Mouse (Mus musculus) neural tube, embryonic 13.5 days (tissue): ENCODE data around the gene Hnrnpd. TPM values are rescaled to one million over a fixed set of nuclear protein-coding genes. Genes with fewer than 3 reads are reported as not detected.

ENCODE experiments used
- ATAC-seq: fragments of 200-750 bp; cut with Nextera tagmentation; 2 replicates; pipeline ENCODE4 v1.8.0; 2017; ENCODE audit warnings: low read depth, mild to moderate bottlenecking, moderate TSS enrichment, moderate library complexity
- H3K27ac ChIP-seq: fragments of 300-500 bp; sonication (generic); replicated peaks from 2 replicates; pipeline ENCODE4 v1.5.1; 2015; ENCODE audit warnings: moderate library complexity, mild to moderate bottlenecking, inconsistent platforms
- H3K27me3 ChIP-seq: fragments of 300-500 bp; sonication (generic); 2 replicates; pipeline ENCODE4 v1.6.1; 2015; ENCODE audit warnings: mild to moderate bottlenecking, inconsistent platforms
- H3K36me3 ChIP-seq: fragments of 300-500 bp; sonication (generic); 2 replicates; pipeline ENCODE4 v1.6.1; 2015; ENCODE audit warnings: mild to moderate bottlenecking, inconsistent platforms
- H3K4me1 ChIP-seq: fragments of 300-500 bp; sonication (generic); replicated peaks from 2 replicates; pipeline ENCODE4 v1.6.1; 2015; ENCODE audit warnings: inconsistent platforms
- H3K4me2 ChIP-seq: fragments of 300-500 bp; sonication (generic); 2 replicates; pipeline ENCODE4 v1.6.1; 2015; ENCODE audit warnings: inconsistent platforms, mild to moderate bottlenecking, moderate library complexity
- H3K4me3 ChIP-seq: fragments of 300-500 bp; sonication (generic); 2 replicates; pipeline ENCODE4 v1.5.1; 2015; ENCODE audit warnings: mild to moderate bottlenecking, inconsistent platforms
- H3K9ac ChIP-seq: fragments of 300-500 bp; sonication (generic); 2 replicates; pipeline ENCODE4 v1.6.1; 2015; ENCODE audit warnings: moderate library complexity, mild to moderate bottlenecking, inconsistent platforms
- H3K9me3 ChIP-seq: fragments of 300-500 bp; sonication (generic); 2 replicates; pipeline ENCODE4 v1.6.1; 2016; ENCODE audit warnings: inconsistent platforms
- WGBS: fragments of 180-500 bp; shearing (Covaris S2); methylation state at CpG from one replicate; pipeline ENCODE4 v1.1.7; 2015; 5-methylcytosine and 5-hydroxymethylcytosine counted together
- polyA plus RNA-seq: library from polyadenylated mRNA; unstranded; fragments of >200 nt; fragmentation: Nextera tagmentation; extraction: Ambion mirVana; gene quantifications from 2 replicates; pipeline ENCODE4 v1.2.1, GENCODE M21; 2015

Gene Hnrnpd
- 202 and 252 TPM in 2 replicates for polyA plus RNA-seq

DNA sequence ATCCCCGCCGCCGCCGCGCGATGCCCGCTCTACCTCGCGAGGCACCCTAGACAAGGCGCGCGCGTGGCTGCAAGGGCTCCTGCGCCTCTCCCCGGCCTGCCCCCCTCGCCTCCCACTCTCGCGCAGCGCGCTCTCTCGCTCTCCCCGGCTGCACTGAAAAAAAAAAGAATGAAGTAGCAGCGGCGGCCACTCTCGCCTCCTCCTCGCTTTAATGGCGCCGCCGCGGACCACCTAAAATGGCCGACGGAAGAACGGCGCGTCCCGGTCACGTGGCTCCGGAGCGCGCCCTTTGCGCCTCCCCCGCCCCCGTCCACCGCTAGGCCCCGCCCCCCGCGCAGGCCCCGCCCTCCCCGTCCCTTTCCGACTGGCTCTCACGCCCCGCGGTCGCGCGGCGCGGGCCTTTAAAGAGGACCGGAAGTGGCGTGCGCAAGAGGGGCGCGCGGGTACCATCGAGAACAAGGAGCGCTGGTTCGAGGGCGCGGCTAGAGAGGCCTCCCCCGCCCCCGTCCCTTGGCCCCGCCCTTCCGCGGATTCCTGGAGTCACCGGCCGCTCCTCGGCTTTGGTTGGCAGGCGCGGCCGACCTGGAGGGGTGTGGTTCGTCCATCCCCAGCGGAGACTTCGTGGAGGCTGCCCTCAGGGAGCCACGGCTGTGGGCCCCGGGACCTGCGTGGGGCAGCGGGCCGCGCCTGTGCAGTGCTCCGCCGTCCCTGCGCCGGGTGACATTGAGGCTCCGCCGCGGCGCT lies at the start of gene Hnrnpd, which contains the start of gene 4930524J08Rik:
Hnrnpd (minus strand) TSS at position 240 of the 744 bp plus-strand sequence.
4930524J08Rik (plus strand) TSS at position 363 of the 744 bp plus-strand sequence.
- H3K4me1 ChIP-seq = peaks cover 41% of the 10 kb centered on the region
- H3K36me3 ChIP-seq = no peaks in the 10 kb centered on the region
- peak within 1 kb of the TSS; percentile 96 for H3K4me2 ChIP-seq
- H3K27me3 ChIP-seq = no peaks in the 10 kb centered on the region
- peak; percentile 97 for ATAC-seq
- H3K9ac ChIP-seq = peak within 1 kb of the TSS; percentile 96
- under 1% methylated on average over 79 of the region's 97 CpGs for WGBS
- peak within 1 kb of the TSS; percentile 91 for H3K4me3 ChIP-seq
- H3K27ac ChIP-seq = peak within 1 kb of the TSS; percentile 99
- H3K9me3 ChIP-seq = no peaks in the 10 kb centered on the region

DNA sequence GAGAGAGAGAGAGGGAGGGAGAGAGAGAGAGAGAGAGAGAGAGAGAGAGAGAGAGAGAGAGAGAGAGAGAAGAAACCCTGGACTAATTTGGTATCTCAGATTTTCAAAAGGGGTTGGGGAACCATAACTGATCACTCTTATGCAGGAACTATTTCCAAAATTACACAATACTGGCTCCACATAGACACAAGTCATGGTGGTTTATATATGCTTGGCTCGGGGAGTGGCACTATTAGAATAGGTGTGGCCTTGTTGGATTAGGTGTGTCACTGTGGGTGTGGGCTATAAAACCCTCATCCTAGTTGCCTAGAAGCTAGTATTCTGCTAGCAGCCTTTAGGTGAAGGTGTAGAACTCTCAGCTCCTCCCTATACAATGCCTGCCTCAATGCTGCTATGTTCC lies 46.1 kb upstream of the Hnrnpd start:
- Histone ChIP-seq H3K4me2 (no peak overlapping the region), H3K36me3 (no peaks in the 10 kb centered on the region), H3K27ac (no peak overlapping the region), H3K9ac (no peak overlapping the region), H3K9me3 (no peaks in the 10 kb centered on the region), H3K4me3 (no peak overlapping the region), H3K27me3 (no peaks in the 10 kb centered on the region), H3K4me1 (no peaks in the 10 kb centered on the region)
- ATAC-seq = no peak
- 77% methylated on average over 1 of the region's 1 CpGs for WGBS

DNA sequence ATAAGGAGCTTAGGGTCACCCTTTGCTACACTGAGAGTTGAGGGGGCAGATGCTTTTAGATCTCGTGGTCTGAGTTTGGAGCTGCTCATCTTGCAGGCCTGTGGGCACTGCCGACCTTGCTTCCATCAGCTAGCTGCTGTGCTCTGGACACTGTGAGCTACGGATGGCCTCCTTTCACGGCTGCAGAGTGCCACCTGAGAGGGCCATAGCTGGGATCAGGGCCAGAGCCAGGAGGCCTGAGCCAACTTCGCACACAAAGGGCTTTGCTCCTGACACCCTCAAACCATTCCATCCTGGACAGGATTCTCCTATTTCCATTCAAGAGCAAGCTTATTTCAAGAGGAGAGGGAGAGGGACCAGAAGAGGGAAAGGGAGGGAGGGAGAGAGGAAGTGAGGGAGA lies 45.7 kb upstream of the Hnrnpd start:
- H3K4me2 ChIP-seq = no peak overlapping the region
- no peaks in the 10 kb centered on the region for H3K27me3 ChIP-seq
- no peaks in the 10 kb centered on the region for H3K36me3 ChIP-seq
- no peak for ATAC-seq
- H3K4me1 ChIP-seq = no peaks in the 10 kb centered on the region
- no peak overlapping the region for H3K9ac ChIP-seq
- no peak overlapping the region for H3K27ac ChIP-seq
- no peak overlapping the region for H3K4me3 ChIP-seq
- no peaks in the 10 kb centered on the region for H3K9me3 ChIP-seq
- WGBS = 78% methylated on average over 5 of the region's 5 CpGs

DNA sequence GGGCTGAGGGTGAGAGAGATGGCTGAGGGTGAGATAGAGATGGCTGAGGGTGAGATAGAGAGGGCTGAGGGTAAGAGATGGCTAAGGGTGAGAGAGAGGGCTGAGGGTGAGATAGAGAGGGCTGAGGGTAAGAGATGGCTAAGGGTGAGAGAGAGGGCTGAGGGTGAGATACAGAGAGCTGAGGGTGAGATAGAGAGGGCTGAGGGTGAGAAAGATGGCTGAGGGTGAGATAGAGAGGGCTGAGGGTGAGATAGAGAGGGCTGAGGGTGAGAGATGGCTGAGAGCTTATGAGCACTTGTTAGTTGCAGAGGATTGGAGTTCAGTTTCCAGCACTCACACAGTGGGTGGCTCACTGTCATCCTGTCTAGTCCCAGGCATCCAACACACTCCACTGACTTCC lies 41.4 kb upstream of the Hnrnpd start:
- Histone ChIP-seq H3K27me3 (no peaks in the 10 kb centered on the region), H3K9ac (no peak overlapping the region), H3K27ac (no peak overlapping the region), H3K4me2 (no peak overlapping the region), H3K9me3 (no peaks in the 10 kb centered on the region), H3K4me3 (no peak overlapping the region), H3K36me3 (no peaks in the 10 kb centered on the region), H3K4me1 (no peaks in the 10 kb centered on the region)
- ATAC-seq = no peak

DNA sequence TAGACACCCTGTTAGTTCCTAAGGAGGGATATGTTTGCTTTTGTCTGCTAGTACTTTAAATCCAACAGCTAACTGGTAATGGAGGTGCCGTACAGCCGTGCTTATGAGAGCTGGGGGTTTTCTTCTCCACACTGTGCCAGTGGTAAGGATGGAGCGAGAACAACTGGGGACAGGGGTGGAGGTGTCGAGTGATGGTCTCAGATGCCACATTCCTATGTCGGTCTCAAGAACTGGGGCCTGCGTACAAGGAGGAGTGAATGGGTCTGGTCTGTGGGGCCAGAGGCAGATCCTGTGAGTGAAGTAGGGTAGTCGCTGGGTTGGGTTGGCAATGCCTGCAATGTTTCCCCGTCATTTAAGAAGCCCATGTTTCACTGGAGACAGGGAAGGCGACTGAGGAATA lies 33.9 kb upstream of the Hnrnpd start:
- Histone ChIP-seq H3K4me3 (no peak overlapping the region), H3K4me1 (no peaks in the 10 kb centered on the region), H3K9me3 (no peaks in the 10 kb centered on the region), H3K27me3 (no peaks in the 10 kb centered on the region), H3K36me3 (no peaks in the 10 kb centered on the region), H3K27ac (no peak overlapping the region), H3K4me2 (no peak overlapping the region), H3K9ac (no peak overlapping the region)
- ATAC-seq = no peak
- 89% methylated on average over 9 of the region's 9 CpGs for WGBS

DNA sequence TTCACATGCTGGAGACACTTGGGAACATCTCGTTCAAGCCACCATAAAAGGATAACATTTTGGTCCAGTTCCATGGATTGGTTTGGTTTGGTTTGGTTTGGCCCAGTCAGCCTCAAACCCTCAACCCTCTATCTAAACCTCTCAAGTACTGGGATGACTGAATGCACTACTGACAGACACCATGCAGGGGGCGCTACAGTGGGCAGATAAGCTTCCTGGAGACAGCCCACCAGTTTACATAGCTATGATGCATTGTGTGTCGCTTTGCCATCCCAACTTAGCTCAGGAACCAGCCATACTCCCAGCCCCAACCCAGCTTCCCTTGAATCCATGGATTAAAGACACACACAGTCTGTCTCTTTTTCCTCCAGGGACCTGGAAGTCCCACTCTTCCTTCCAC lies 29.7 kb upstream of the Hnrnpd start:
- no peak overlapping the region for H3K27ac ChIP-seq
- H3K4me1 ChIP-seq = no peaks in the 10 kb centered on the region
- no peak for ATAC-seq
- H3K4me2 ChIP-seq = no peak overlapping the region
- no peak overlapping the region for H3K4me3 ChIP-seq
- no peaks in the 10 kb centered on the region for H3K36me3 ChIP-seq
- no peak overlapping the region for H3K9ac ChIP-seq
- H3K27me3 ChIP-seq = no peaks in the 10 kb centered on the region
- WGBS = 60% methylated on average over 3 of the region's 3 CpGs
- H3K9me3 ChIP-seq = no peaks in the 10 kb centered on the region

DNA sequence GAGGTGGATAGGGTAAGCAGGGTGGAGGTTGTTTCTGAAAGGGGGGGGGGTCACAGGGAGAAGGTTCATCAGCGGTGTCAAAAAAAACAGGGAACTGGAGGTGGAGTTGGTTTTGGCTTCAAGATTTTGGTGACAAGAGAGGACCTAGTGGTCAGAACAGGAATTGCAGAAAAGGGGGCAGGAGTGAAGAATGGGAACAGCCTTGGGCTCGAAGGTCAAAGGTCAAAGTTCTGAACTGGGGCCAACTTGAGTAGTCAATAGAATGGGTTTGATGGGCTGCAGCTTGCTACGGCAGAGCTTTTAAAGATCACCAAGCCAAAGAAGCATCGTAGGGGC lies 28.3 kb upstream of the Hnrnpd start:
- 77% methylated on average over 4 of the region's 4 CpGs for WGBS
- Histone ChIP-seq H3K4me1 (no peaks in the 10 kb centered on the region), H3K27me3 (no peaks in the 10 kb centered on the region), H3K4me2 (no peak overlapping the region), H3K4me3 (no peak overlapping the region), H3K9ac (no peak overlapping the region), H3K27ac (no peak overlapping the region), H3K9me3 (no peaks in the 10 kb centered on the region), H3K36me3 (no peaks in the 10 kb centered on the region)
- no peak for ATAC-seq

DNA sequence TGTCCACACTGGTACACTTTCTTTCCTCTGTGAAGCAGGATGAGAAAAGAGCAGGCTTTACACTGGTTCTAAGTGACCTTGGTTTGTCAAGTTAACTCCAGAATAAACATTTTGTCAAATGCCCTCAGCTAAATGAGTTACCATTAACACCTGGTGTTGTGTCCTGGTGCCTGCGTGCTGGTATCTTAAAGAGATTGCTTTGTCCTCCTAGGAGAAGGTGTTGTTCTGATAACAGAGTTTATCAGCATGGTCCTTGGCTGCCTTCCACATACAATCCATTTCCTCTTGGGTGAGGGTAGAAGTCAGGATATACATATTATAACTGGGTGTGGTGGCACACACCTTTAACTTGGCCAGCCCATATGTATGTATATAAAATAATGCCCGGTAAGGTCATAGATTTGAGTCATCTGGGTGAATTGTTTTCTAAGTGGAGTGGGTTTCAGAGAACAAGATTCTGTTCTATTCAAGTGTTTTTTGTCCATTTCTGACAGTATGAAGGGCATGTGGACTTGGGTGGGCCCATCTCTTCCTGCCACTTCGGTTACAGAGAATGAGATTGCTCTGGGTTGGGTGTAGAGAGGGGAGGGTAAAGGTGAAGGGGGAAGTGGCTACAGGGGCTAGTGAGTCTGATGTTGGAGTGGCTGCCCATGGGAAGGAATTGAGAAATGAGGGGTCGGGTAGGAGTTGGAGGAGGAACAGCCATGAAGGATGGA lies 27.7 kb upstream of the Hnrnpd start:
- no peak overlapping the region for H3K27ac ChIP-seq
- WGBS = 90% methylated on average over 4 of the region's 4 CpGs
- no peak for ATAC-seq

DNA sequence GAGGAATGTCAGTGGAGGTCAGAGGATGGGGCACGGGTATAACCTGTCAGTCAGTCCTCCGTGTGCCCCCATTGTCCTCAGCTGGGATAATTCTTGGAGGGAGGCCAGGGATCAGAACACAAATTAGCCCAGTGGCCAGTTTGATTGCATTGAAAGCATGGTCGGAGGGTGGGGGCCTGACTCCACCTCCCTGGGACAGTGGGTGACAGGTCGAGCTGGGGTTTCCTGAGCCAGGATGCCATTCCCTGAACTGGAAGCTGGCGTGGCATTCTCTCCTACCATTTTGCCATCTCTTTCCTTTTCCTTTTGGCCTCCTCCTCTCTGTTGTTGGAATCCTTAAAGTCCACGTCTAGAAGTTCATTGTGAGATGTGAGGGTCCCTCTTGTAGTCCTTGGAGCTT lies 27.2 kb upstream of the Hnrnpd start:
- Histone ChIP-seq H3K9me3 (no peaks in the 10 kb centered on the region), H3K36me3 (no peaks in the 10 kb centered on the region), H3K9ac (no peak overlapping the region), H3K4me3 (no peak overlapping the region), H3K27ac (no peak overlapping the region), H3K4me2 (no peak overlapping the region), H3K27me3 (no peaks in the 10 kb centered on the region), H3K4me1 (no peaks in the 10 kb centered on the region)
- 85% methylated on average over 6 of the region's 6 CpGs for WGBS
- ATAC-seq = no peak

More for the DNA sequence above, 27.7 kb upstream of the Hnrnpd start:
- H3K4me1 ChIP-seq = no peaks in the 10 kb centered on the region
- H3K4me2 ChIP-seq = no peak overlapping the region
- H3K9me3 ChIP-seq = no peaks in the 10 kb centered on the region
- H3K27me3 ChIP-seq = no peaks in the 10 kb centered on the region
- no peak overlapping the region for H3K9ac ChIP-seq
- H3K4me3 ChIP-seq = no peak overlapping the region
- no peaks in the 10 kb centered on the region for H3K36me3 ChIP-seq

DNA sequence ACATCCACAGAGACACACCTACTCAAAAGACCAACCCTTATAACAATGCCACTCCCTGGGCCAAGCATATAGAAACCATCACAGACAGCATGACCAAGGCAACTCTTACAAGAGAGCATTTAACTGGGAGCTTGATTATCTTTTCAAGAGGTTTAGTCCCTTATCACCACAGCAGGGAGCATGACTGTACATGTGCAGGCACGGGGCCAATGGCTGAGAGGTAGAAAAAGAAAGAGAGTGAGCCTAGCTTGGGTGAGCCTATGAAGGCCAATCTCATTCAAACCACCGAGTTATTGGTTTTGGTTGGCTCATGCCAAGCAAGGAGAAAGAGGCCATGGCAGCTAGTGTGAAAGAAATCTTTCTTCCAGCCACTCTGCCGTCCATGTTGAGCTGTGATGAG lies 26.7 kb upstream of the Hnrnpd start:
- no peak for ATAC-seq
- WGBS = 78% methylated on average over 3 of the region's 3 CpGs
- Histone ChIP-seq H3K4me3 (no peak overlapping the region), H3K9ac (no peak overlapping the region), H3K36me3 (no peaks in the 10 kb centered on the region), H3K4me2 (no peak overlapping the region), H3K4me1 (no peaks in the 10 kb centered on the region), H3K27ac (no peak overlapping the region), H3K27me3 (no peaks in the 10 kb centered on the region), H3K9me3 (no peaks in the 10 kb centered on the region)

DNA sequence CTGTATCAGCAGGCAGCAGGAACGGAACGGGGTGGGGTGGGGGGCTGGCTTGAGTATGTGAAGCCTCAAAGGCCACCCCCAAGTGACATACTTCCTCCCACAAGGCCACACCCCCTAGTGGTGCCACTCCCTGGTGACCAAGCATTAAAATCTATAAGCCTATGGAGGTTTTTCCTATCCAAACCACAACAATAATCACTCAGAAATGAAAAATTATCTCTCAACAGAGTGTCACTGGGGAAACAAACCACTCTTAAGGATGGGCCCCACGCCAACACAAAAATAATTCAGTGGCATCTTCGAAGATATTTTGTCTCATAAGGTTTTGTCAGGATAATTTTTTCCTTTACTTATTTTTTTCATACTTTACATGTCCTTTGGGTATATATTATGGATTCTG lies 25.2 kb upstream of the Hnrnpd start:
- Histone ChIP-seq H3K9me3 (no peaks in the 10 kb centered on the region), H3K4me2 (no peak overlapping the region), H3K9ac (no peak overlapping the region), H3K27ac (no peak overlapping the region), H3K4me3 (no peak overlapping the region), H3K4me1 (no peaks in the 10 kb centered on the region), H3K36me3 (no peaks in the 10 kb centered on the region), H3K27me3 (no peaks in the 10 kb centered on the region)
- 90% methylated on average over 4 of the region's 4 CpGs for WGBS
- no peak for ATAC-seq

DNA sequence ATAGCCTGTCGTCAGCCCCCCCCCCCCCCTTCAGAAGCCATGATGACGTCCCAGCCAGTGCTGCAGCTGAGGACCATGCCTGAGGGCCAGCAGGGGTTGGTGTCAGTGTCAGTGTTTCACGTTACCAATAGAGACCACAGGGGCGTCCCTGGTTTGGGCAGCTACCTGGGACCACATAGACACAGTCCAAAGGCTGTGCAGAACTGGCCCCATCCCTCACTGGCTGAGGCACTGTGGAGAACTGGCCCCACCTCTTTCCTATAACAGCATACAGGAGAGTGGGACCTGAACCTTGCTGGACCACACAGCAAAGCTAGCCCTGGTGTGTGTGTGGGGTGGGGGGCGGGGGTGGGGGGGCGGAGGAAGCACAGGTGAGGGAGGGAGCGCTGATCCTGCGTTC lies 21.8 kb upstream of the Hnrnpd start:
- no peaks in the 10 kb centered on the region for H3K36me3 ChIP-seq
- H3K4me2 ChIP-seq = no peak overlapping the region
- no peak overlapping the region for H3K9ac ChIP-seq
- no peaks in the 10 kb centered on the region for H3K27me3 ChIP-seq
- WGBS = 58% methylated on average over 8 of the region's 8 CpGs
- ATAC-seq = peak; percentile 32; the same call in 1 of the 2 replicates
- 0 out of 2 replicates have a peak, but pooled peaks cover 5% of the 10 kb centered on the region for H3K9me3 ChIP-seq
- H3K27ac ChIP-seq = no peak overlapping the region
- H3K4me3 ChIP-seq = no peak overlapping the region
- H3K4me1 ChIP-seq = no peaks in the 10 kb centered on the region
